Mouse (Mus musculus) regulatory T cell (primary cell): ENCODE measurements around the gene Pcyt1a.

Experiments used
- in situ Hi-C: fragments of 300-600 bp; cut with MboI, MseI; formaldehyde crosslinking; loops from one replicate; pipeline ENCODE4 v1.15.1; 2025; ENCODE audit warnings: high pct_unique_total_duplicates

Gene Pcyt1a

GRCm38 (mm10) chr16:32430474-32431046 is at the start of gene Pcyt1a:
Gene Pcyt1a, plus strand, starts transcription at chr16:32430921.
- in situ Hi-C loops = loop anchor here (5.0 kb wide), 1 partner anchor 82 kb away; no protein-coding TSS in a partner anchor

DNA sequence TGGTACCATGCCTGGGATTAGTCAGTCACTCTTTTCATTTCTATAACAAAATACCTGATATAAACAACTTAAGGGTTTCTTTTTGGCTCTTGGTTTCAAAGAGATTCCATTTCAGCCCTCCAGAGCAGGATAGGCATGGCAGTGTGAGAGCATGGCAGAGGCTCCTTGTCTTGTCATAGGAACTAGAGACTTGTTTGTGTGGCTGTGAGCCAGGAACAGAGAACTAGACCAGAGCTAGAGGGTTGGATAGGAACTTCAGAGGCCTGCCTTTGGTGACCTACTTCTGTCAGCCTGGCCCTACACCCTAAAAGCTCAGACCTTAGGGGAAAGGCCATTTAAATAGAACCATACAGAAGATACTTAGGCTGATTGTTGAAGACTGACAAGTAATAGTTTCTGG is 47.8 kb upstream of the Pcyt1a start:
- in situ Hi-C loops = no loop called here

- in situ Hi-C loops = no loop called here
Observed at GRCm38 (mm10) chr16:32384885-32385284, 45.8 kb upstream of the Pcyt1a start.

- in situ Hi-C loops = no loop called here
Observed at GRCm38 (mm10) chr16:32386826-32387225, 43.9 kb upstream of the Pcyt1a start.

- in situ Hi-C loops = no loop called here
Observed at GRCm38 (mm10) chr16:32389049-32389448, 41.7 kb upstream of the Pcyt1a start.

DNA sequence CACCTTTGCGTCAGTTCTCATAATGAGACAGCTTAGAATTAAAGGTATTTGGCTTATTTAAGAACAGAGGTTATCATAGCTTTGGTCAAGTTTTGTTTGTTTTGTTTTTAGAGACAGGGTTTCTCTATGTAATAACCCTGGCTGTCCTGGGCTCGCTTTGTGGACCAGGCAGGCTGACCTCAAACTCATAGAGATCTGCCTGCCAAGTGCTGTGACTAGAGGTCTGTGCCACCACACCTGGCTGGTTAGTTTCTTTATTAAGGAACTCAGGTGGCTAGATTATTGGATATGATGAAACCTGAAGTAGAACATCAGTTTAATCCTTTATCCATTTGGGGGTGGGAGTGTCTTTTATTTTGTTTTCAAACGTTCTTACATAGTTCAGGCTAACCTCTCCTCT is 40.9 kb upstream of the Pcyt1a start:
- in situ Hi-C loops = no loop called here

DNA sequence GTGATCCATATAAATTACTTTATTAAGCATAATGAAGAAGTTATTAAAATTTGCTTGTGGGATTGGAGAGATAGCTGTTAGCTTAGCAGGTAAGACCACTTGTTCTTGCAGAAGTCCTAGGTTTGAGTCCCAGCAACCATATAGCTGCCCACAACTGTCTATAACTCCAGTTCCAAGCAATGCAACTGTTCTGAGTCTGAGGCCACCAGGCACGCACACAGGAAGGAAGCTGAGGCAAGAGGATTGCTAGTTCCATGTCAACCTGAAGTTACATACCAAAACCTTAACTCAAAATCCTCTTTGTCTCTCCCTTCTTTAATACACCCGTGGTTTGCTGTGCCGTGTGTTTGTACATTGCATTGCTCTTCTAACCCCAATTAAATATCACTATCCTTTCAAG is 39.8 kb upstream of the Pcyt1a start:
- in situ Hi-C loops = no loop called here

DNA sequence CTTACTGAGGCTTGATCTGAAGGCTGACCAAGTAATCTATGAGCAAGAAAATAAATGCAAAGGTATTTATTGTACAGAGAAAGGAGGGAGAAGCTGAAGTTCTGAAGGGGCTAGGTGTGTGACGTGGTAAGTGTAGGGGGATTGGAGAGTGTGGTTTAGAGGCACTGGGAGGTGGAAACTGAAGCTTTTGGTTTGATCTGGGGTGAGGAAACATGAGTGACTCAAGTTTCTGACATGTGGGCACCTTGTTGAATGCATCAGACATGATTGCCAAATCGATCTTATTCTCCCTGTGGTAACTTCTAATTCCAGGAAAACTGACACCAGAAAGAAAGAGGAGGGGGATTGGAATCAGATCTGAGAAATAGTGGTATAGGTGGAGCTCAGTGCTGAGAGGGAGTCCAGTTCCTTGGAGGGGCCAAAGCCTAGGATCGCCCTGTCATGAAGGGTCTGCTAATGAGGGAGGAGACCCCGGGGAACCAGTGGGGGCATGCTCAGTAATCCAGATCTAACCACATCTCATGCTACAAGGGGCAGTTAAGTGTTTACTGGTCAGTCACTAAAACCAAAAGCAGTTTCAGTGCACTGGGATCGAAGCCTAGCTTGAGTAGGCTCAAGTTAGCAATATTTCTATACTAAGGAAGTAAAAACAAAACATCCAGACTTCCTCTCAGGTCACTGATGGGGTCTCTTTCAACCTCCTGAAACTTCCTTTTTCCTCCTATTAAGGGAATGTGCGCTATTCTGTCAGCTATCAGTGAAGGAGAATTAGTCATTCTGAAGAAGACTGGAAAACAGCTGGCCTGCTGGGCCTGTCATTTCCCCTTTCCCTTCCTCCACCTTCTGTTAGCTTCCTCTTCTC is 34.8 kb upstream of the Pcyt1a start:
- in situ Hi-C loops = no loop called here

GRCm38 (mm10) chr16:32396541-32396835 is 34.2 kb upstream of the Pcyt1a start:
- in situ Hi-C loops = no loop called here

DNA sequence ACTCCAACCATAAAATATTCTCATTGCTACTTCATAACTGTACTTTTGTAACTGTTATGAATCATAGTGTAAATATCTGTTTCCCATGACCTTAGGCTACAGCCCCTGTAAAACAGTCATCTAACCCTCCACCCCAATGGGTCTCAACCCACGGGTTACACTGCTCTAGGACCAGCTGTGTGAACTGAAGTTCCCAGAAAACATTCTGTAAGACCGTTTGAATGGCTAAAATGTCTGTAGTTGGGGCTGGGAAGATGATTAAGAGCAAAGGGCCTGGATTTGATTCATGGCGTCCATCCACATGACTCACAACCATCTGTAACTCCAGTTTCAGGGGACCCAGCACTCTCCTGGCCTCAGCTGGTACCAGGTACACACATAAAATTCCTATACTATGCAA is 32.5 kb upstream of the Pcyt1a start:
- in situ Hi-C loops = no loop called here

DNA sequence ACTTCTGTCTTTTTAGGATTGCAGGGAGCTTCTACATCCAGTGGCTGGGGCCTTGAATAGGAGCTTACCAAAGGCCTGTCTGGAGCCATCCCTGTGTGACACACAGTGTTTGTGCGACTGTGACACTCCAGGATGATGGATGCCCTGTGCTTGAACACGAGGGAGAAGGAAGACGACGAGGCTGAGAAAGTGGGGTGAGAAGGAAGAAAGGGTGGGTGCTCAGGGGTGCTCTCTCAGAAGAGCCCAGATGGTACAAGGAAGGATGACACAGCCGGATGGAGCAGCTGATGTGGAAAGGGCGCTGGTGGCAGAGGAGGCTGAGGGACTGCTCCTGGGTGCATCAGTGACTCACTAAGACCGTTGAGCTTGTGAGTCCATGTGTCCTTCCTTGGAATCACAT is 30.5 kb upstream of the Pcyt1a start, which contains the start of gene Tm4sf19:
Tm4sf19 (plus strand) TSS at position 240 of the 400 bp plus-strand sequence.
- in situ Hi-C loops = no loop called here

DNA sequence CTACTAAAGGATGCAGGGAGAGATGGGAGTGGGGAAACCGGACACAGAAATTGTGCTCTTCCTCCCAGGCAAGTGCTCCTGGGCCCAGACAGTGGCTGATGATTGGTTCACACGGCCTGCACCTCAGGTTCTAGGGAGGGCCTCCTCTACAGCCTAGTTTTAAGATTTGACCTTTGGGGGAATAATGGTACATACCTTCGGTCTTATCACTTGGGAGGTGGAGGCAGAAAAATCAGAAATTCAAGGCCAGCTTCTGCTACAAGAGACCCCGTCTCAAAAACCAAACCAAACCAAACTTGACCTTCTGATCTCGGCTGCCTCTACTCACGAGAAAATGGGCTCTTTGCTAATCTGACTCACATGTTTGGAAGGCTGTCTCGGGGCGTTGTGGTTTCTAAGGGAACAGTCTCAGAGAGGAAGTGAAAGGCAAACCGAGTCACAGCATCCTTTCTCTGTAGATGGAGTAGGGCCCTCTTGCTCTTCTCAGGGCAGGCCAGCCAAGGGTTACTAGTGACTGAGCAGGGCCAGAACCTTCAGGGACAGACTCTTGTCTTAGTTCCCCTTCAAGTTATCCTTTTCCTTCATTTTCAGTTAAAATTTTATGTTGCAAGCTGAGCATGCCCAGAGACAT is 29.3 kb upstream of the Pcyt1a start:
- in situ Hi-C loops = no loop called here

- in situ Hi-C loops = no loop called here
Observed at GRCm38 (mm10) chr16:32402818-32403217, 27.9 kb upstream of the Pcyt1a start.

- in situ Hi-C loops = no loop called here
Observed at GRCm38 (mm10) chr16:32405716-32406115, 25.0 kb upstream of the Pcyt1a start.

DNA sequence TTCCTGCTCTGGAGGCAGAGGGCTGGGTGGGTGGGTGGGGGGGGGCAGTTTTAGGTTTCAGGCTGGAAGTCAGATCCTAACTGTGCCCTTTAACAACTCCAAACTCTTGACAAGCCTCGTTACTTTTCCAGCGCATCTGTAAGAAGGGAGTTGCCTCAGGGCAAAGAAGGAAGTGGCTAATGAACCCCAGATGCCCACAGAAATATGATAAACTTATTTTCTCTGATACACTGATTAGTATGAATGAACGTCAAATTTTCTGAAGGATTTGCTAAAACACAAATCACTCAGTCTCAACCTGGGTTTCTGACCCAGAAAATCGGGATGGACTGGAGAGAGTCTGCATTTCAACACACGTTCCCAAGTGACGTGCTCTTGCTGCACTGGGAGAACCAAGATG is 24.1 kb upstream of the Pcyt1a start:
- in situ Hi-C loops = no loop called here

DNA sequence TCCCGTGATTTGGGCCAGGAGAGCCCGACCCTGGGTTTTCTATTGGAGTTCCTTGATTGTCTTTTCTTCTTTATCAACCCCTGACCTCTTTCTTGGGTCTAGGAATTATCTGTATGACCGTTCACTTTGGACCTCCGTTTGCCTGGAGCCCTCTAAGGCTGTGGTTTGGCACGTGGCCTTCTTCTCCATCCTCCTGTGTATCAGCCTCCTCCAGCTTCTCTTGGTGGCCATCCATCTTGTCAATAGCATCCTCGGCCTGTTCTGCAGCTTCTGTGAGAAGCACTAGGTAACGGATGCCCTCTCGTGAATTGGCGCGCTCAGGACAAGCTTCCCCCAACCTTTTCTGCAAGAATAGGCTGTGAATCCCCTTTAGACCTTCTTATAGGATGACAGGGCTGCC is 23.0 kb upstream of the Pcyt1a start:
- in situ Hi-C loops = no loop called here

DNA sequence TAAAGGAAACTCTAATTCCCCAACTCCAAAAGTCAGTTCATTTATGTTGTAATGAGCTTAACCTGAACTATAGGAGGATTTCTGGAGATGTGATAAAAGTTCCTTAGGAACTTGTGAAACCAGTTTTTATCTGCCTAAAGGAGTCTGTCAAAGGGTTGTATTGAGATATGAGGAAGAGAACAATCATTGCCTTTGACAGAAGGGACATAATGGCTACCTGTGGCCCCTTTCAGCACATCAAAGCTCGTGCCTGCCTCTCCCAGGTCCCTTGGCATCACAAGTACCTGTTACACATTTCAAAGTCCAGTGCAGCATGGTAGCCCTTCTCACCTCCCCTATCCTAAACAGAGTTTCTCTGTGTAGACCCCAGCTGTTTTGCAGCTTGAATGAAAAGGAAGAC is 13.3 kb upstream of the Pcyt1a start:
- in situ Hi-C loops = no loop called here

- in situ Hi-C loops = no loop called here
Observed at GRCm38 (mm10) chr16:32419517-32420483, 10.9 kb upstream of the Pcyt1a start, which contains the start of gene Tctex1d2. Gene Tctex1d2, plus strand, starts transcription at chr16:32419702.

GRCm38 (mm10) chr16:32427506-32427905 is 3.2 kb upstream of the Pcyt1a start:
- in situ Hi-C loops = no loop called here

- in situ Hi-C loops = loop anchor here (5.0 kb wide), 1 partner anchor 81 kb away; no protein-coding TSS in a partner anchor
Observed at GRCm38 (mm10) chr16:32431047-32431591, 398 bp downstream of the Pcyt1a start.

DNA sequence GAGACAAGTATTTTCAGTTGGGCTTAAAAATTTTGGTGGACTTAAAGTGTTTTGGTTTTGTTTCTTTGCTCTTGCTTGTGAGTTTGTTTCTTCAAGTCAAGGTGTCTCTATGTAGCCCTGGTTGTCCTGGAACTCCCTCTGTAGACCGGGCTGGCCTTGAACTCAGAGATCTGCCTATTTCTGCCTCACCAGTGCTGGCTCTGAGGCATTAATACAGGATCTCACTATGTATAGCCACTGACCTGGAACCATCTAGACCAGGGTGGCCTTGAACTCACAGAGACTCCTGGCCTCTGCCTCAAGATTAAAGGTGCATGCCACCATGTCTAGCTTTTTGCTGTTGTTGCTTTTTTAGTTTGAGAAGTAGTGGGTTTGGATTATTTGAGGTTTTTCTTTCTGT is 1.2 kb downstream of the Pcyt1a start:
- in situ Hi-C loops = loop anchor here (5.0 kb wide), 1 partner anchor 80 kb away; no protein-coding TSS in a partner anchor
